Mouse (Mus musculus): ENCODE results near the gene 2900026A02Rik. TPM values are rescaled to one million over a fixed set of nuclear protein-coding genes. Genes with fewer than 3 reads are reported as not detected.

The 2900026A02Rik gene
- polyA plus RNA-seq, 1 experiment from 2014 or later = 9.2 TPM

DNA sequence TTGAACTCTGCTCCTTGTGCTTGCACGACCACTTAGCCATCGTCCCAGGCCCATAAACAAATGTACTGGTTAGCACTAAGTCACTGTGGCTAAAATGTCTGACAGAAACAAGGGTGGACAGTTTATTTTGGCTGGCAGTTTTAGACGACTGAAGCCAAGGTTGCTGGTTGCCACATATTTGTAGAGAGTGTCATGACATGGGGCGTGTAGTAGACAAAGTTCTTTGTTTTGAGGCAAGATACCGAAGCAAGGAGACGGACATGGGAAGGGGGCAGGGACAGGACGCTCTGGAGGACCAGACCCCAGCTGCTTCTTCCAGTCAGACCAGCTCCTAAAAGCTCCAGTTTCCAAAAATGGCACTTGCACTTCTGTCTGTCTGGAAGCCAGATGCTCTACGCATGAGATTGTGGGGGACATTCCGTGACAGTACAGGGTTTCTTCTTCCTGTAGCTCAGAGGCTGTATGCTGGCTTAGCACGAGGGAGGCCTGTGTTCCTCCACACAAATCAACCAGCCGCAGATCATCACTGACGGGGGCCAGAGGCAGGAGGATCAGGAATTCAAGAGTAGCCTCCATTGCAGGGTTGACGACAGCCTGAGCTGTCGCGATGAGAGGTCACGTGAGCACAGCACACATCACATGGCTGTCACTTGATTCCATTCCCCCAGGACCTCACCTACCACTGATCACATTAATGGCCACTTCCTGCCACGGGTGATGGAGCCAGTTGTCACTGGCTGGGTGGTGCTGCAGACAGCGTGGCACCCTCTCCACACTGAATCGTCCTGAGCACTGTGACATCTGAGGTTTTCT is 138.5 kb downstream of the 2900026A02Rik start:
- no peak overlapping the region for H3K4me3 ChIP-seq (ENCODE audit: low read depth, low read length)
- no peak overlapping the region for H3K4me2 ChIP-seq (ENCODE audit: low read depth, low read length)
- ATAC-seq (ENCODE audit: low read depth) = peak; percentile 30; the same call in 1 of the 2 replicates
- H3K4me1 ChIP-seq (ENCODE audit: control insufficient read depth, insufficient read depth, low read length) = no peaks in the 10 kb centered on the region
- peak; percentile 50 for DNase-seq (ENCODE audit: low spot score)
- peaks cover 5% of the 10 kb centered on the region; the same call in 1 of the 2 replicates for H3K9me3 ChIP-seq (ENCODE audit: control insufficient read depth, low read length)
- no peaks in the 10 kb centered on the region for H3K27me3 ChIP-seq (replicated peaks; ENCODE audit: control insufficient read depth, insufficient read depth, low read length)
- WGBS = 47% methylated on average over 19 of the region's 19 CpGs
- no peaks in the 10 kb centered on the region for H3K36me3 ChIP-seq (ENCODE audit: control insufficient read depth, insufficient read depth, low read length)
- H3K27ac ChIP-seq (replicated peaks; ENCODE audit: low read depth, low read length) = 0 out of 2 replicates have a peak overlapping the region, but pooled peaks have one; percentile 4
- H3K9ac ChIP-seq (ENCODE audit: low read depth, low read length) = no peak overlapping the region

DNA sequence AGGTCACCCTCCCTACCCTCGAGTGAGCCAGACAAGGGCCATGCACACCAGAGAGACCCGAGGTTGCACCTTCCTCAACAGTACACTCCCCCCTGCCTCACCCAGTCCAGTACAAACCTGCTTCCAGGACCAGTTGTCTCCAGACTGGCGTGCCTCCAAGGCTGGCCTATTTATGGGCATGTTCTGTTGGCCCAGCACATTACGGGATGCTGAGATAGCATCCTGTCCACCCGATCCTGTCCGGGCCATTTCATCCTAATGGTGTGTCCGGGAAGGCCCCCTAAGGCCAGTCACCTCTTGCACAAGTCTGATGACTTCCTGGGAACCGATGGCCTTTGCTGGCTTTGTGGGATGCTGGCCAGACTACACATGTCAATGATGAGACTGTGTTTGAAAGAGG is 139.6 kb downstream of the 2900026A02Rik start, which contains the start of gene Crybb3:
Gene Crybb3, minus strand, starts transcription at position 146 of the 400 bp plus-strand sequence.
- H3K4me2 ChIP-seq (ENCODE audit: low read depth, low read length) = no peak within 1 kb of the TSS

DNA sequence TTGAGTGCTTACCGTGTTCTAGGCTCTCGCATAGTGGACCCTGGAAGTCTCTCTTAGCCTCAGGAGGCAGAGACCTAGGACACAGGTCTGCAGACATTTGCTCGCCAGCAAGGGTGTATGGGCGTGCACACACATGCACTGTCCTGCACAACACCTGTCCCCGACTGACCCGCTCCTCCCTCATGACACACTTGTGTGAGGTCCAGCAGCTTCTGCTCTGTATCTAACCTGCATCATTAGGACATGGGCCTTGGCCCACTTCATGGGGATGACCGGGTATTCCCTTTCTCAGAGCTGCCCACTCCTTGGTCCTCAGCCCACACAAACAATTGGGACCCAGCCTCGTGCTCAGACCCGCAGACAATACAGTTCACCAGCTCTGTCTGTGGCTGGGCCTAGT is 140.0 kb downstream of the 2900026A02Rik start:
- Histone ChIP-seq H3K4me1 (ENCODE audit: control insufficient read depth, insufficient read depth, low read length) (no peaks in the 10 kb centered on the region), H3K9ac (ENCODE audit: low read depth, low read length) (no peak overlapping the region), H3K27me3 (replicated peaks; ENCODE audit: control insufficient read depth, insufficient read depth, low read length) (no peaks in the 10 kb centered on the region), H3K9me3 (ENCODE audit: control insufficient read depth, low read length) (peaks cover 5% of the 10 kb centered on the region; the same call in 1 of the 2 replicates), H3K4me2 (ENCODE audit: low read depth, low read length) (no peak overlapping the region), H3K27ac (replicated peaks; ENCODE audit: low read depth, low read length) (no peak overlapping the region), H3K4me3 (ENCODE audit: low read depth, low read length) (no peak overlapping the region), H3K36me3 (ENCODE audit: control insufficient read depth, insufficient read depth, low read length) (no peaks in the 10 kb centered on the region)
- WGBS = 84% methylated on average over 8 of the region's 9 CpGs
- DNase-seq (ENCODE audit: low spot score) (no peak), ATAC-seq (ENCODE audit: low read depth) (no peak)

More for the DNA sequence above, 139.6 kb downstream of the 2900026A02Rik start, which contains the start of gene Crybb3:
- Histone ChIP-seq H3K27me3 (replicated peaks; ENCODE audit: control insufficient read depth, insufficient read depth, low read length) (no peaks in the 10 kb centered on the region), H3K27ac (replicated peaks; ENCODE audit: low read depth, low read length) (0 out of 2 replicates have a peak within 1 kb of the TSS, but pooled peaks have one; percentile 4), H3K9ac (ENCODE audit: low read depth, low read length) (no peak within 1 kb of the TSS), H3K36me3 (ENCODE audit: control insufficient read depth, insufficient read depth, low read length) (no peaks in the 10 kb centered on the region), H3K9me3 (ENCODE audit: control insufficient read depth, low read length) (peaks cover 5% of the 10 kb centered on the region; the same call in 1 of the 2 replicates), H3K4me3 (ENCODE audit: low read depth, low read length) (no peak within 1 kb of the TSS), H3K4me1 (ENCODE audit: control insufficient read depth, insufficient read depth, low read length) (no peaks in the 10 kb centered on the region)
- WGBS = 79% methylated on average over 8 of the region's 8 CpGs
- DNase-seq (ENCODE audit: low spot score) (no peak), ATAC-seq (ENCODE audit: low read depth) (no peak)

DNA sequence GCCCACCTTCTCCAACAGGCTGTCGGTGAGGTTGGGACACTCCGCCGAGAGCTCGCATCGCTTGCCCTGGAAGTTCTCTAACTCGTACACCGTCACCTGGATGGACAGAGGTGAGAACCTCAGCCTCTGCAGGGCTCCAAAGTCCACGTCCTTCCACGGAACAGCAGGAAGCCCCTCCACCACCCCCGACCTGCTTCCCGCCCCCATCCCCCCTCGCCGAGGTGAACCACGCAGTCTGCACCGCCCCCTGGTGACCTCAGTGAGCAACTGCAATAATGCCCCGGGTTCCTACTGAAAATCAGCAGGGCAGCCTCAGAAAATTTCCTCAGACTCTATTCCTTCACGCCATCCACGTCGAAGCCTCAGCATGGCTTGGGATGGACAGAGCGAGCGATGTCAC is 141.3 kb downstream of the 2900026A02Rik start:
- H3K27ac ChIP-seq (replicated peaks; ENCODE audit: low read depth, low read length) = no peak overlapping the region
- H3K27me3 ChIP-seq (replicated peaks; ENCODE audit: control insufficient read depth, insufficient read depth, low read length) = no peaks in the 10 kb centered on the region
- peaks cover 2% of the 10 kb centered on the region; the same call in 1 of the 2 replicates for H3K9me3 ChIP-seq (ENCODE audit: control insufficient read depth, low read length)
- H3K4me1 ChIP-seq (ENCODE audit: control insufficient read depth, insufficient read depth, low read length) = no peaks in the 10 kb centered on the region
- no peaks in the 10 kb centered on the region for H3K36me3 ChIP-seq (ENCODE audit: control insufficient read depth, insufficient read depth, low read length)
- DNase-seq (ENCODE audit: low spot score) (peak; percentile 22), ATAC-seq (ENCODE audit: low read depth) (no peak)
- WGBS = 13% methylated on average over 16 of the region's 21 CpGs
- peak overlapping the region; percentile 40 for H3K4me2 ChIP-seq (ENCODE audit: low read depth, low read length)
- no peak overlapping the region for H3K9ac ChIP-seq (ENCODE audit: low read depth, low read length)
- peak overlapping the region; percentile 13; the same call in 1 of the 2 replicates for H3K4me3 ChIP-seq (ENCODE audit: low read depth, low read length)

DNA sequence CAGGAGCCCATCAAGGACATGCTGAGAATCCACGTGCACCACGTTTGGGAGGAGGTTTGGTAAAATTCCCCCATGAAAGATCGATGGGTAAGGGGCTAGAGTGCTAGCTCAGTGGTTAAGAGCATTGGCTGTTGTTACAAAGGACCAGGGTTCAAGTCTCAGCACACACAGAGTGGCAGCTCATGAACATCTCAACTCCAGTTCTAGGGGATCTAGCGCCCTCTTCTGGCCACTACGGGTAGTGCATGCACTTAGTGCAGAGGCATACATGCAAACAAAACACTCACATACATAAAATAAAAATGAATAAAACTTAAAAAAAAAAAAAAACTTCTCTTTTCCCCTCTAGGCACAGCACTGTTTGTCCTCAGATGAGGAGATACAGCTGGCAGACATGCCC is 142.3 kb downstream of the 2900026A02Rik start:
- Histone ChIP-seq H3K9me3 (ENCODE audit: control insufficient read depth, low read length) (no peaks in the 10 kb centered on the region), H3K27ac (replicated peaks; ENCODE audit: low read depth, low read length) (no peak overlapping the region), H3K27me3 (replicated peaks; ENCODE audit: control insufficient read depth, insufficient read depth, low read length) (no peaks in the 10 kb centered on the region), H3K4me3 (ENCODE audit: low read depth, low read length) (no peak overlapping the region), H3K9ac (ENCODE audit: low read depth, low read length) (no peak overlapping the region), H3K36me3 (ENCODE audit: control insufficient read depth, insufficient read depth, low read length) (no peaks in the 10 kb centered on the region), H3K4me2 (ENCODE audit: low read depth, low read length) (no peak overlapping the region), H3K4me1 (ENCODE audit: control insufficient read depth, insufficient read depth, low read length) (no peaks in the 10 kb centered on the region)
- DNase-seq (ENCODE audit: low spot score) = no peak
- 59% methylated on average over 5 of the region's 5 CpGs for WGBS
- ATAC-seq (ENCODE audit: low read depth) = no peak

DNA sequence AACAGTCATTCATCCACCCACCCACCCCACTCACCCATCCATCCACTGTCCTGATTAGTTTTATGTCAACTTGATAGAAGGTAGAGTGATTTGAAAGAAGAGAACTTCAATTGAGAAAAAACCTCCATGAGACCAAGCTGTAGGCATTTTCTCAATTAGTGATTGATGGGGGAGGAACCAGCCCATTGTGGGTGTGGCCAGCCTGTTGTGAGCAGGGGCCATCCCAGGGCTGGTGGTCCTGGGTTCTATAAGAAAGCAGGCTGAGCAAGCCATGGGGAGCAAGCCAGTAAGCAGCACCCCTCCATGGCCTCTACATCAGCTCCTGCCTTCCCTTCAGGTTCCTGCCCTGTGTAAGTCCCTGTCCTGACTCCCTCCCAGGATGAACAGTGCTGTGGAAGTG is 151.0 kb downstream of the 2900026A02Rik start, which contains the start of gene Crybb2:
Gene Crybb2, minus strand, starts transcription at position 101 of the 400 bp plus-strand sequence.
- Histone ChIP-seq H3K4me3 (ENCODE audit: low read depth, low read length) (no peak within 1 kb of the TSS), H3K9ac (ENCODE audit: low read depth, low read length) (no peak within 1 kb of the TSS), H3K4me2 (ENCODE audit: low read depth, low read length) (no peak within 1 kb of the TSS), H3K27ac (replicated peaks; ENCODE audit: low read depth, low read length) (no peak within 1 kb of the TSS), H3K4me1 (ENCODE audit: control insufficient read depth, insufficient read depth, low read length) (no peaks in the 10 kb centered on the region), H3K36me3 (ENCODE audit: control insufficient read depth, insufficient read depth, low read length) (no peaks in the 10 kb centered on the region), H3K9me3 (ENCODE audit: control insufficient read depth, low read length) (no peaks in the 10 kb centered on the region), H3K27me3 (replicated peaks; ENCODE audit: control insufficient read depth, insufficient read depth, low read length) (no peaks in the 10 kb centered on the region)
- ATAC-seq (ENCODE audit: low read depth) (no peak), DNase-seq (ENCODE audit: low spot score) (no peak)

DNA sequence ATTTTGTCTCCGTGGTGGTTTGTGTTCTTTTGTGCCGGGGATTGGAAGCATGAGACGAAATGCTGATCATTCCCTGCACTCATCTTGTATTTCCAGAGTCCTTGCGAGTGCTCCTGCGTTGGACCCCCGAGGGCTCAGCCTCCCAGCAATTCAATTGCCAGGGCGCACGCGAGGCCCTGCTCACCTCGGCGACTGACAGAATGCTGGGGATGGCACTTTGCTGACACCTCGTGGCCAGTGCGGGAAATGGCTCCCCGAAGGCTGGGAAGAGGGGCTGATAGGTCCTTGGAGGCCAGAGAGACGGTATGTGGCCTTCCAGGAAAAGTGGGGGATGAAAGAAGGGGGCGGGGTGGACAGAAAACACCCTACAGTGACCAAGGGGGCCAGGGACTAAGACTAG is 166.7 kb downstream of the 2900026A02Rik start:
- no peak overlapping the region for H3K9ac ChIP-seq (ENCODE audit: low read depth, low read length)
- no peak overlapping the region for H3K4me3 ChIP-seq (ENCODE audit: low read depth, low read length)
- no peak overlapping the region for H3K4me2 ChIP-seq (ENCODE audit: low read depth, low read length)
- no peaks in the 10 kb centered on the region for H3K4me1 ChIP-seq (ENCODE audit: control insufficient read depth, insufficient read depth, low read length)
- H3K36me3 ChIP-seq (ENCODE audit: control insufficient read depth, insufficient read depth, low read length) = no peaks in the 10 kb centered on the region
- peak; percentile 61 for DNase-seq (ENCODE audit: low spot score)
- WGBS = 8% methylated on average over 16 of the region's 16 CpGs
- H3K27ac ChIP-seq (replicated peaks; ENCODE audit: low read depth, low read length) = no peak overlapping the region
- no peaks in the 10 kb centered on the region for H3K27me3 ChIP-seq (replicated peaks; ENCODE audit: control insufficient read depth, insufficient read depth, low read length)
- H3K9me3 ChIP-seq (ENCODE audit: control insufficient read depth, low read length) = no peaks in the 10 kb centered on the region
- ATAC-seq (ENCODE audit: low read depth) = peak; percentile 67; the same call in 1 of the 2 replicates

DNA sequence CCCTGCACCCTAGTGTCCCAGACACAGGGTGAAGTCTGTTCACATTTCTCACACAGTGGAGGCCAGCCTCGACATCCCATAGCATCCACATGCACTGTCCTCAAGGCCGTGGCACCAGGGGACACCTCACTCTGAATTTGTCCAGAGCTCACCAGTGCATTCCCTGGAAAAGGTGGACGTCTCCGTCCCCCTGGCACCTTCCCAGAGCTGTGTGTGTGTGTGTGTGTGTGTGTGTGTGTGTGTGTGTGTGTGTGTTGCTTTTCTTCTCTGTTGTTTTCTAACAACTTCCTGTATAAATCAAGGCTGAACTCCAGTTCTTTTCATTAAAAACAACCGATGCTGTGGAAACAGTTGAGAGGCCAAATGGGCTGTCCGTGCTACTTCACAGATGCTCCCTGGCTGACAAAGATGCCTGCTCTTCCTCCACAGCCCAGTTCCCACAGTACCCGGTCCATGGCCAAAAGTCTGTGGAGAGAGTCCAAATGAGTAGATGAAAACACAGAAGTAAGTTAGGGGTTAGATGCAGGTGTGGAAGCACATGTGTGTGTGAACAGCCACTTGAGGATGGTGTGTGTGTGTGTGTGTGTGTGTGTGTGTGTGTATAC is 170.4 kb downstream of the 2900026A02Rik start:
- Histone ChIP-seq H3K9me3 (ENCODE audit: control insufficient read depth, low read length) (no peaks in the 10 kb centered on the region), H3K4me2 (ENCODE audit: low read depth, low read length) (no peak overlapping the region), H3K27me3 (replicated peaks; ENCODE audit: control insufficient read depth, insufficient read depth, low read length) (no peaks in the 10 kb centered on the region), H3K36me3 (ENCODE audit: control insufficient read depth, insufficient read depth, low read length) (no peaks in the 10 kb centered on the region), H3K9ac (ENCODE audit: low read depth, low read length) (no peak overlapping the region), H3K4me3 (ENCODE audit: low read depth, low read length) (no peak overlapping the region), H3K27ac (replicated peaks; ENCODE audit: low read depth, low read length) (no peak overlapping the region), H3K4me1 (ENCODE audit: control insufficient read depth, insufficient read depth, low read length) (no peaks in the 10 kb centered on the region)
- ATAC-seq (ENCODE audit: low read depth) = no peak
- WGBS = 49% methylated on average over 7 of the region's 7 CpGs
- no peak for DNase-seq (ENCODE audit: low spot score)

Measured in embryonic facial prominence, embryonic 14.5 days (tissue).